Mouse (Mus musculus) thymus, adult 2 months (tissue): ENCODE data around the gene Kdm6b. TPM values are rescaled to one million over a fixed set of nuclear protein-coding genes. Genes with fewer than 3 reads are reported as not detected.

ENCODE experiments used
- DNase-seq: peaks from one replicate; pipeline ENCODE4 v3.0.0; 2021
- H3K27ac ChIP-seq: fragments of 200-500 bp; 2 replicates; pipeline ENCODE4 v1.5.1; 2012; ENCODE audit warnings: low read length, control low read depth; ENCODE audit not compliant: control insufficient read depth, insufficient read depth
- H3K27me3 ChIP-seq: fragments of 200-500 bp; 2 replicates; pipeline ENCODE4 v1.6.1; 2012; ENCODE audit warnings: mild to moderate bottlenecking, low read length, moderate library complexity, mixed read lengths; ENCODE audit not compliant: control insufficient read depth, insufficient read depth
- H3K36me3 ChIP-seq: fragments of 200-500 bp; 2 replicates; pipeline ENCODE4 v1.6.1; 2012; ENCODE audit warnings: mild to moderate bottlenecking, low read length, moderate library complexity; ENCODE audit not compliant: control insufficient read depth, insufficient read depth
- H3K4me1 ChIP-seq: fragments of 200-500 bp; replicated peaks from 2 replicates; pipeline ENCODE4 v1.6.1; 2012; ENCODE audit warnings: low read length; ENCODE audit not compliant: control insufficient read depth, insufficient read depth
- H3K4me3 ChIP-seq: fragments of 200-500 bp; 2 replicates; pipeline ENCODE4 v1.5.1; 2012; ENCODE audit warnings: mild to moderate bottlenecking, low read length, control low read depth, moderate library complexity; ENCODE audit not compliant: control insufficient read depth, insufficient read depth
- CTCF ChIP-seq: fragments of 200-500 bp; IDR thresholded peaks from 2 replicates; pipeline ENCODE4 v1.5.1; 2012; ENCODE audit warnings: mild to moderate bottlenecking, control low read depth, low read length, moderate library complexity, borderline replicate concordance; ENCODE audit not compliant: control insufficient read depth, poor library complexity, insufficient read depth; ENCODE audit errors: extremely low read depth
- POLR2A ChIP-seq: fragments of 200-500 bp; IDR thresholded peaks from 2 replicates; pipeline ENCODE4 v1.6.1; 2012; ENCODE audit warnings: mild to moderate bottlenecking, low read length, control low read depth, moderate library complexity; ENCODE audit not compliant: control insufficient read depth, poor library complexity, insufficient read depth; ENCODE audit errors: extremely low read depth
- WGBS: fragments of 180-500 bp; shearing (Covaris S2); methylation state at CpG from one replicate; pipeline ENCODE4 v1.1.7; 2018; 5-methylcytosine and 5-hydroxymethylcytosine counted together
- polyA plus RNA-seq: library from polyadenylated mRNA; depleted of rRNA; stranded (reverse); fragments of >200 nt; gene quantifications from 2 replicates; pipeline ENCODE4 v1.2.3, GENCODE M21; 2012

The Kdm6b gene
- polyA plus RNA-seq, 1 experiment = 61.0 TPM

GRCm38 (mm10) chr11:69443328-69443727 is 29.9 kb upstream of the Kdm6b start:
- H3K27ac ChIP-seq = no peak overlapping the region
- H3K4me3 ChIP-seq = no peak overlapping the region
- no peaks in the 10 kb centered on the region for H3K36me3 ChIP-seq
- 51% methylated on average over 5 of the region's 5 CpGs for WGBS
- no peaks in the 10 kb centered on the region for H3K27me3 ChIP-seq
- DNase-seq = no peak
- TF ChIP-seq POLR2A (no peak), CTCF (no peak)
- H3K4me1 ChIP-seq = no peaks in the 10 kb centered on the region

- no peaks in the 10 kb centered on the region for H3K36me3 ChIP-seq
- TF ChIP-seq POLR2A (no peak), CTCF (no peak)
- DNase-seq = no peak
- no peak overlapping the region for H3K27ac ChIP-seq
- 0 out of 2 replicates have a peak, but pooled peaks cover under 1% of the 10 kb centered on the region for H3K4me1 ChIP-seq
- H3K4me3 ChIP-seq = no peak overlapping the region
- H3K27me3 ChIP-seq = no peaks in the 10 kb centered on the region
- WGBS = 88% methylated on average over 3 of the region's 3 CpGs
Observed at GRCm38 (mm10) chr11:69437291-69437690, 23.8 kb upstream of the Kdm6b start.

GRCm38 (mm10) chr11:69433189-69433588 is 19.7 kb upstream of the Kdm6b start:
- Histone ChIP-seq H3K4me3 (no peak overlapping the region), H3K27me3 (no peaks in the 10 kb centered on the region), H3K27ac (no peak overlapping the region), H3K36me3 (no peaks in the 10 kb centered on the region), H3K4me1 (0 out of 2 replicates have a peak, but pooled peaks cover 2% of the 10 kb centered on the region)
- DNase-seq = no peak
- no peak for TF ChIP-seq CTCF
- TF ChIP-seq POLR2A = no peak
- WGBS = 86% methylated on average over 6 of the region's 6 CpGs

DNA sequence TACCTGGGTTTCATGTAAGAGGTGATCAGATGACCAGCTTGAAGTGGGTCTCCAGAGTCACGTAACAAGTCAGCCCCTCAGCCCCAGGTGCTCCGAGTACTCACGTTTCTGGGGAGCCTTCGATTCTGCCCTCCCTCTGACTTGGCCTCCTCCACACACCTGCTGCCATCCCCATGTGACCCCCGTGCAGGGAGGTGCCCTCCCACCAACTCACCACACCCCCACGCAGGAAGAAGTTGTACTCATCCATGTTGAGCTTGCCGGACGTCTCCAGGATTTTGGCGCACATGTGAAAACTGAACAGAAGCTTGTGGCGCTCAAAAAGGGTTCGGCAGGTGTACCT is 19.1 kb upstream of the Kdm6b start:
- Histone ChIP-seq H3K36me3 (no peaks in the 10 kb centered on the region), H3K27me3 (no peaks in the 10 kb centered on the region), H3K4me1 (0 out of 2 replicates have a peak, but pooled peaks cover 2% of the 10 kb centered on the region), H3K4me3 (no peak overlapping the region), H3K27ac (no peak overlapping the region)
- no peak for TF ChIP-seq POLR2A
- TF ChIP-seq CTCF = no peak
- 79% methylated on average over 11 of the region's 11 CpGs for WGBS
- no peak for DNase-seq

- no peaks in the 10 kb centered on the region for H3K27me3 ChIP-seq
- DNase-seq = peak; percentile 81
- H3K36me3 ChIP-seq = no peaks in the 10 kb centered on the region
- 27% methylated on average over 11 of the region's 11 CpGs for WGBS
- H3K4me3 ChIP-seq = no peak overlapping the region
- no peak overlapping the region for H3K27ac ChIP-seq
- 0 out of 2 replicates have a peak, but pooled peaks cover 2% of the 10 kb centered on the region for H3K4me1 ChIP-seq
- TF ChIP-seq CTCF = no peak
- TF ChIP-seq POLR2A = no peak
Observed at GRCm38 (mm10) chr11:69431829-69432639, 18.6 kb upstream of the Kdm6b start.

- no peak for DNase-seq
- Histone ChIP-seq H3K36me3 (no peaks in the 10 kb centered on the region), H3K4me3 (no peak overlapping the region), H3K27ac (no peak overlapping the region), H3K4me1 (0 out of 2 replicates have a peak, but pooled peaks cover 2% of the 10 kb centered on the region), H3K27me3 (no peaks in the 10 kb centered on the region)
- WGBS = 97% methylated on average over 15 of the region's 15 CpGs
- no peak for TF ChIP-seq POLR2A
- TF ChIP-seq CTCF = no peak
Observed at GRCm38 (mm10) chr11:69430631-69431030, 17.2 kb upstream of the Kdm6b start.
